8 mouse cellular contexts compared by ENCODE assay signal in genomic region chr8:13625281-13625970, GRCm38 (mm10). TPM values are rescaled to one million over a fixed set of nuclear protein-coding genes. Genes with fewer than 3 reads are reported as not detected.
DNase-seq lines count a peak whose midpoint lies in the region; ATAC-seq and TF ChIP-seq lines count a peak whose summit lies in the region.
"Had no signal": no experiment of that assay in that cellular context is flagged by ENCODE, and none has a peak within 500 bp of the region (broad histone marks: within the 10 kb centered on the region; RNA-seq: fewer than 3 reads in every experiment).

No protein-coding gene starts in this region.

- H3K27ac ChIP-seq in lung, embryonic 14.5 days (ENCODE audit: low read depth): peak overlapping the region; percentile 82
- H3K27ac ChIP-seq in forebrain, embryonic 13.5 days: peak overlapping the region; percentile 65
- H3K27ac ChIP-seq in small intestine, adult 2 months (ENCODE audit: insufficient read depth, low read depth, low read length): peak overlapping the region; percentile 17

- 51% methylated on average over 5 of the region's 5 CpGs for WGBS in lung, embryonic 14.5 days
- WGBS in forebrain, embryonic 13.5 days: 84% methylated on average over 5 of the region's 5 CpGs
- WGBS in small intestine, adult 2 months: 75% methylated on average over 5 of the region's 5 CpGs

- peak; percentile 48 for DNase-seq in lung, embryonic 14.5 days
- no peak for DNase-seq in lung, postnatal 14 days
- DNase-seq in induced T-regulatory cell, adult 2 months (ENCODE audit: low read depth): peak; percentile 42
- no peak for DNase-seq in left cerebral cortex, postnatal 36 days (ENCODE audit: low spot score in 2 of 2)
- DNase-seq in cerebellum, postnatal 4 days (ENCODE audit: low spot score in 2 of 2): no peak

- TF ChIP-seq POLR2A in small intestine, adult 2 months (IDR thresholded peaks at IDR 0.05; ENCODE audit: low read depth, low read length): no peak

- ATAC-seq in lung, embryonic 14.5 days (ENCODE audit: insufficient read depth): peak; percentile 44; the same call in 1 of the 2 replicates
- ATAC-seq in forebrain, embryonic 13.5 days: no peak

- intact Hi-C loops in left cerebral cortex, postnatal 36 days (cut with DNase I): no loop called here

- H3K4me3 ChIP-seq in lung, embryonic 14.5 days (ENCODE audit: low read depth, low read length): no peak overlapping the region
- H3K4me3 ChIP-seq in forebrain, embryonic 13.5 days: no peak overlapping the region
- H3K4me3 ChIP-seq in small intestine, adult 2 months (ENCODE audit: low read depth, low read length): no peak overlapping the region

- no peak overlapping the region for H3K4me2 ChIP-seq in lung, embryonic 14.5 days
- no peak overlapping the region for H3K4me2 ChIP-seq in forebrain, embryonic 13.5 days
- H3K4me2 ChIP-seq: liver, embryonic 11.5 days had no signal

- H3K9ac ChIP-seq in lung, embryonic 14.5 days: no peak overlapping the region
- no peak overlapping the region for H3K9ac ChIP-seq in forebrain, embryonic 13.5 days

- TF ChIP-seq CTCF in lung, embryonic 14.5 days (IDR thresholded peaks at IDR 0.05; ENCODE audit: low read depth): no peak
- no peak for TF ChIP-seq CTCF in small intestine, adult 2 months (IDR thresholded peaks at IDR 0.05; ENCODE audit: extremely low read depth, insufficient read length, insufficient replicate concordance, low read depth, low read length)

- H3K9me3 ChIP-seq in lung, embryonic 14.5 days (ENCODE audit: low read depth, low read length): no peaks in the 10 kb centered on the region
- H3K9me3 ChIP-seq in forebrain, embryonic 13.5 days (replicated peaks): no peaks in the 10 kb centered on the region

- peaks cover 10% of the 10 kb centered on the region; the same call in 1 of the 2 replicates for H3K36me3 ChIP-seq in lung, embryonic 14.5 days (ENCODE audit: insufficient read depth)
- peaks cover 10% of the 10 kb centered on the region; the same call in 1 of the 2 replicates for H3K36me3 ChIP-seq in forebrain, embryonic 13.5 days (ENCODE audit: poor library complexity, severe bottlenecking)
- peaks cover 13% of the 10 kb centered on the region; the same call in 1 of the 2 replicates for H3K36me3 ChIP-seq in small intestine, adult 2 months (ENCODE audit: control insufficient read depth, insufficient read depth, low read length)

- H3K4me1 ChIP-seq in lung, embryonic 14.5 days (ENCODE audit: insufficient read depth): peaks cover 27% of the 10 kb centered on the region
- peaks cover 38% of the 10 kb centered on the region for H3K4me1 ChIP-seq in forebrain, embryonic 13.5 days
- peaks cover 13% of the 10 kb centered on the region for H3K4me1 ChIP-seq in small intestine, adult 2 months (ENCODE audit: control insufficient read depth, insufficient read depth, insufficient read length, low read length)

- no peaks in the 10 kb centered on the region for H3K27me3 ChIP-seq in lung, embryonic 14.5 days (ENCODE audit: insufficient read depth, low read length)
- no peaks in the 10 kb centered on the region for H3K27me3 ChIP-seq in forebrain, embryonic 13.5 days
- no peaks in the 10 kb centered on the region for H3K27me3 ChIP-seq in small intestine, adult 2 months (ENCODE audit: control insufficient read depth, insufficient read depth, low read length)

RNA-seq across cellular contexts. Expression of gene Rasa3, which starts 52.0 kb away (rescaled TPM):
- 41.7 and 48.1 TPM in 2 replicates for polyA plus RNA-seq in lung, embryonic 14.5 days (2014; fragmentation: Nextera tagmentation; extraction: Ambion mirVana)
- 18.2 and 19.9 TPM in 2 replicates for polyA plus RNA-seq in forebrain, embryonic 13.5 days (2015; fragmentation: Nextera tagmentation; extraction: Ambion mirVana)
- polyA plus RNA-seq in small intestine, adult 2 months (2012; rRNA removed): 8.5 and 13.1 TPM in 2 replicates
- 10 to 100 TPM; 57.0 to 62.5 TPM for total RNA-seq in left cerebral cortex, postnatal 36 days (2021)

Comparison
In these comparisons a context has a peak if more than half of its experiments do, and no peak if none do; other contexts are left out.
1. DNase-seq: peak in lung, embryonic 14.5 days (single experiment) and induced T-regulatory cell, adult 2 months (single experiment); none in lung, postnatal 14 days (single experiment), left cerebral cortex, postnatal 36 days (0 of 2) and cerebellum, postnatal 4 days (0 of 2).
2. H3K27ac ChIP-seq: peak in every context shown above with its lines; median percentile 82 in lung, embryonic 14.5 days; 65 in forebrain, embryonic 13.5 days; 17 in small intestine, adult 2 months.